26 mouse cellular contexts compared by ENCODE assay signal in genomic region chr2:5598533-5598932, GRCm38 (mm10).
DNase-seq lines count a peak whose midpoint lies in the region; ATAC-seq lines count a peak whose summit lies in the region.
"Had no signal": no experiment of that assay in that cellular context is flagged by ENCODE, and none has a peak within 500 bp of the region (broad histone marks: within the 10 kb centered on the region; RNA-seq: fewer than 3 reads in every experiment).

No protein-coding gene starts in this region.

- H3K9ac ChIP-seq in intestine, embryonic 16.5 days (ENCODE audit: low read depth, low read length): no peak overlapping the region
- H3K9ac ChIP-seq: embryonic facial prominence, embryonic 12.5 days; embryonic facial prominence, embryonic 15.5 days; forebrain, postnatal 0 days; heart, embryonic 13.5 days; hindbrain, embryonic 13.5 days had no signal

- H3K9me3 ChIP-seq in intestine, embryonic 16.5 days (ENCODE audit: control insufficient read depth, low read length): no peaks in the 10 kb centered on the region
- H3K9me3 ChIP-seq: embryonic facial prominence, embryonic 12.5 days; embryonic facial prominence, embryonic 15.5 days; heart, embryonic 10.5 days; heart, embryonic 13.5 days; hindbrain, embryonic 13.5 days had no signal

- H3K4me1 ChIP-seq in intestine, embryonic 16.5 days (ENCODE audit: control insufficient read depth, insufficient read depth, low read length): peaks cover 45% of the 10 kb centered on the region

- H3K4me2 ChIP-seq in intestine, embryonic 16.5 days (ENCODE audit: low read depth, low read length): no peak overlapping the region
- H3K4me2 ChIP-seq: embryonic facial prominence, embryonic 12.5 days; embryonic facial prominence, embryonic 15.5 days; heart, embryonic 13.5 days; hindbrain, embryonic 13.5 days had no signal

- peak; percentile 44 for ATAC-seq in frontal cortex, adult (ENCODE audit: low TSS enrichment)
- no peak for ATAC-seq in intestine, embryonic 16.5 days
- ATAC-seq in activated CD4-positive, CD25-positive, alpha-beta regulatory T cell, adult 4 months: no peak
- ATAC-seq: forebrain, embryonic 14.5 days; forebrain, postnatal 0 days; hindbrain, embryonic 16.5 days; inflammation-experienced regulatory T-cells, adult 6 months had no signal

- DNase-seq in frontal cortex, postnatal 10 days (ENCODE audit: low spot score in 2 of 2): no peak
- peak; percentile 59 for DNase-seq in brain, adult 2 months (ENCODE audit: low read depth, low spot score)
- no peak for DNase-seq in spleen, adult 18-20 months
- DNase-seq: adrenal gland, postnatal 10 days; adrenal gland, postnatal 36 days; cerebellum, adult 11 months; cerebellum, adult 2 months; cerebellum, adult 9-11 months; cerebellum, postnatal 25 days; forebrain, postnatal 0 days; gastrocnemius, postnatal 10 days; gastrocnemius, postnatal 36 days; heart, adult 2 months; heart, postnatal 14 days; heart, postnatal 4 days had no signal

- H3K4me3 ChIP-seq in intestine, embryonic 16.5 days (ENCODE audit: low read length): no peak overlapping the region
- H3K4me3 ChIP-seq: embryonic facial prominence, embryonic 12.5 days; embryonic facial prominence, embryonic 15.5 days; heart, adult 2 months; heart, embryonic 10.5 days; heart, embryonic 13.5 days; hindbrain, embryonic 13.5 days had no signal

- 90% methylated on average over 5 of the region's 5 CpGs for WGBS in intestine, embryonic 16.5 days

- no peaks in the 10 kb centered on the region for H3K27me3 ChIP-seq in intestine, embryonic 16.5 days (replicated peaks; ENCODE audit: control insufficient read depth, insufficient read depth, low read length)
- H3K27me3 ChIP-seq: embryonic facial prominence, embryonic 12.5 days; embryonic facial prominence, embryonic 15.5 days; heart, embryonic 13.5 days; hindbrain, embryonic 13.5 days had no signal

- no peaks in the 10 kb centered on the region for H3K36me3 ChIP-seq in intestine, embryonic 16.5 days (ENCODE audit: control insufficient read depth, insufficient read depth, low read length)
- H3K36me3 ChIP-seq: embryonic facial prominence, embryonic 12.5 days; embryonic facial prominence, embryonic 15.5 days; heart, embryonic 10.5 days; heart, embryonic 13.5 days; hindbrain, embryonic 13.5 days had no signal

- peak overlapping the region; percentile 83 for H3K27ac ChIP-seq in intestine, embryonic 16.5 days (ENCODE audit: low read length)
- H3K27ac ChIP-seq: embryonic facial prominence, embryonic 12.5 days; embryonic facial prominence, embryonic 15.5 days; heart, adult 2 months; heart, embryonic 10.5 days; heart, embryonic 13.5 days; hindbrain, embryonic 13.5 days had no signal
